Mouse (Mus musculus) liver, embryonic 11.5 days (tissue): Measurements from ENCODE around the gene Rai14. TPM values are rescaled to one million over a fixed set of nuclear protein-coding genes. Genes with fewer than 3 reads are reported as not detected.

Source experiments
- ATAC-seq: fragments of 200-750 bp; cut with Nextera tagmentation; replicated peaks from 2 replicates; pipeline ENCODE4 v1.8.0; 2017; ENCODE audit warnings: moderate number of reproducible peaks, mild to moderate bottlenecking, moderate TSS enrichment, moderate library complexity; ENCODE audit not compliant: low FRiP score
- DNase-seq: peaks from one replicate; pipeline ENCODE4 v3.0.0-alpha.2; 2017; ENCODE audit warnings: low spot score
- H3K27ac ChIP-seq: fragments of 300-500 bp; sonication (generic); 2 replicates; pipeline ENCODE4 v1.5.1; 2014; ENCODE audit warnings: mild to moderate bottlenecking, low read depth, low read length, control low read depth
- H3K27me3 ChIP-seq: fragments of 300-500 bp; sonication (generic); replicated peaks from 2 replicates; pipeline ENCODE4 v1.6.1; 2014; ENCODE audit warnings: low read length, mixed read lengths; ENCODE audit not compliant: control insufficient read depth, insufficient read depth
- H3K36me3 ChIP-seq: fragments of 300-500 bp; sonication (generic); 2 replicates; pipeline ENCODE4 v1.6.1; 2014; ENCODE audit warnings: mild to moderate bottlenecking, low read length, moderate library complexity, mixed read lengths; ENCODE audit not compliant: control insufficient read depth, insufficient read depth
- H3K4me1 ChIP-seq: fragments of 300-500 bp; sonication (generic); replicated peaks from 2 replicates; pipeline ENCODE4 v1.6.1; 2014; ENCODE audit warnings: low read length, mixed read lengths; ENCODE audit not compliant: control insufficient read depth, insufficient read depth
- H3K4me2 ChIP-seq: fragments of 300-500 bp; sonication (generic); 2 replicates; pipeline ENCODE4 v1.6.1; 2014; ENCODE audit warnings: mild to moderate bottlenecking, control low read depth, moderate library complexity
- H3K4me3 ChIP-seq: fragments of 300-500 bp; sonication (generic); 2 replicates; pipeline ENCODE4 v1.5.1; 2014; ENCODE audit warnings: low read depth, low read length, control low read depth
- H3K9ac ChIP-seq: fragments of 300-500 bp; sonication (generic); 2 replicates; pipeline ENCODE4 v1.6.1; 2014; ENCODE audit warnings: low read depth, low read length, control low read depth
- H3K9me3 ChIP-seq: fragments of 300-500 bp; sonication (generic); 2 replicates; pipeline ENCODE4 v1.6.1; 2016; ENCODE audit warnings: low read length, inconsistent platforms, mixed read lengths; ENCODE audit not compliant: control insufficient read depth
- WGBS: fragments of 180-500 bp; shearing (Covaris S2); extraction: QIAGEN DNeasy Blood & Tissue Kit; methylation state at CpG from one replicate; pipeline ENCODE4 v1.1.7; 2014; 5-methylcytosine and 5-hydroxymethylcytosine counted together
- polyA plus RNA-seq: library from polyadenylated mRNA; unstranded; fragments of >200 nt; fragmentation: Nextera tagmentation; extraction: Ambion mirVana; gene quantifications from 2 replicates; pipeline ENCODE4 v1.2.1, GENCODE M21; 2014

Rai14 gene
- polyA plus RNA-seq, 1 experiment from 2014 or later: 19.6 TPM

DNA sequence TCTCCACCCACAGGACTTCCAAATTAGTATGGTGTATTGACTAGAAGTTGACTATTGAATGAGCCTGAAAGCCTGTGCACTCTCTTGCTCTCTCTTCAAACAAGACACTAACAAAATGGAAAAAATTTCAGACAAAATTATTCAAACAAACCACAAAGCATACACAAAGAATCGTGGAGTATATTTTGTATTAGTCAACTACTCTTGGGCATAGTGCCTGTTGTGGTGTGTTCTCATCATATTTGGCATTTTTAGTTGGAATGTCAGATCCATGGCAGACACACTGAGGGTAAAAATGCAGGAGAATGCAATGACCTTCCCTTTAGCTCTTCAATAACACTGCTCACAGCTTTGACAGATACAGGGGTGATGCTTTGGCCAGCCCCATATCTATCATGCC is 188.5 kb downstream of the Rai14 start:
- H3K9ac ChIP-seq: no peak overlapping the region
- H3K27ac ChIP-seq: no peak overlapping the region
- H3K9me3 ChIP-seq: no peaks in the 10 kb centered on the region
- no peak for ATAC-seq
- no peaks in the 10 kb centered on the region for H3K4me1 ChIP-seq
- WGBS: 62% methylated on average over 1 of the region's 1 CpGs
- H3K27me3 ChIP-seq: no peaks in the 10 kb centered on the region
- H3K4me2 ChIP-seq: no peak overlapping the region
- no peak overlapping the region for H3K4me3 ChIP-seq
- no peak for DNase-seq
- no peaks in the 10 kb centered on the region for H3K36me3 ChIP-seq

Other genes with a start within 250 kb of the Rai14 start
- gene Dnajc21, start 244.1 kb downstream of the Rai14 start, polyA plus RNA-seq: 17.4 and 17.8 TPM in 2 replicates
- gene Brix1, start 228.7 kb downstream of the Rai14 start, polyA plus RNA-seq: 168 and 179 TPM in 2 replicates
- 42.4 and 43.2 TPM in 2 replicates for gene Rad1, start 228.6 kb downstream of the Rai14 start, polyA plus RNA-seq
- gene Ttc23l, start 156.0 kb downstream of the Rai14 start, polyA plus RNA-seq: not detected in 2 replicates
- gene C1qtnf3, start 237.7 kb upstream of the Rai14 start, polyA plus RNA-seq: 0.69 and 0.96 TPM in 2 replicates